Mouse (Mus musculus) heart, adult 2 months (tissue): ENCODE measurements around the gene Eps8.

ENCODE experiments used
- CTCF ChIP-seq: fragments of 200-600 bp; IDR thresholded peaks from 2 replicates; pipeline ENCODE4 v1.8.1; 2022; ENCODE audit warnings: antibody characterized with exemption, mild to moderate bottlenecking, moderate library complexity
- EP300 ChIP-seq: fragments of 200-500 bp; IDR thresholded peaks from 2 replicates; pipeline ENCODE4 v1.6.1; 2011; ENCODE audit warnings: low read depth, low read length, control low read depth; ENCODE audit not compliant: insufficient read depth
- POLR2A ChIP-seq: fragments of 200-500 bp; IDR thresholded peaks from 2 replicates; pipeline ENCODE4 v1.6.1; 2011; ENCODE audit warnings: mild to moderate bottlenecking, low read depth, low read length, control low read depth; ENCODE audit not compliant: insufficient read depth

DNA sequence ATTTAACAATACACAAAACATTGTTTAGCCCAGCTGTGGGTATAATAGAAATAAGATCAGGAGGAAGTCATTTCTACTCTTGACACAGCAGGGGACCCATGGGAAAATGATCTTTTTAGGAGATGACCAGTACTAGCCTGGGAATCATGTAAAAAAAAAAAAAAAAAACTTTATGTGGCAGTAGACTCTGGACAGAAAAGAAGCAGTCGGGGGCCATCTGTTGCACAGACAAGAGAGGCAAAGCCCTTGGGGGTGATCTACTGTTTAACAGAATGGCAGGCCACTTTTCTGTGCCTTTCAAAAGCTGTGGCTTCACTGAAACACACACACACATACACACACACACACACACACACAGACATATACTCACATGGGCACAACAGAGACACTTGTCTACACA lies 159.9 kb downstream of the Eps8 start:
- TF ChIP-seq CTCF (no peak), EP300 (no peak), POLR2A (no peak)
